Mouse (Mus musculus) activated CD4-positive, CD25-positive, alpha-beta regulatory T cell, adult 4 months (primary cell): Measurements from ENCODE around the gene Lcn8. TPM values are rescaled to one million over a fixed set of nuclear protein-coding genes. Genes with fewer than 3 reads are reported as not detected.
"Not testable (repeated sequence)": the region's sequence is repeated elsewhere in the genome, so short reads cannot be mapped to it uniquely, and the experiment has no call there.

Experiments
- ATAC-seq: one replicate; pipeline ENCODE4 v1.8.0; 2017
- polyA plus RNA-seq, 2 experiments: library from polyadenylated mRNA; unstranded; fragments of 100-300 nt; shearing (Covaris generic); gene quantifications; one replicate each; pipeline ENCODE4 v1.2.1; 2017

Lcn8 gene
- polyA plus RNA-seq, 2 experiments from 2014 or later: not detected

GRCm38 (mm10) chr2:25666516-25666915 lies 13.6 kb downstream of the Lcn8 start:
- peak; percentile 49 for ATAC-seq

DNA sequence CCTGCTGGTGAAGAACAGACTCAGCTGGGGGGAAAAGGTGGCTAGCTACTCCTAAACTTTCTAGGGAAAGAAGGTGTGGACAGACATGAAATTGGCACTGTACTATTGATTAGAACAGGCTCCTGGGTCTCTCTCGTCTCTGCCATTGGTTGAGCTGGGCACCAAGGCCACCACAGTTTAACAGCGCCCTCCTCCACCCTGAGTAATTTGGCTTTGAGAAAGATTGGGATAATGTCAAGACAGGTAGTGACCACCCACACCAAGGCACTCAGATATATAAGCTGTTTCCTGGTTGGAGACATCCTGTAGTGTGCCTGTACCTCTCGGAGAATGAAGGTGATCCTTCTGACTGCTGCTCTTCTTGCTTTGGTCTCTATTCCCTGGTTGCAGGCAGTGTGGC lies 23.6 kb downstream of the Lcn8 start, which contains the start of gene Lcn6:
TSS of gene Lcn6 (plus strand) at position 301 of the 400 bp plus-strand sequence.
- ATAC-seq: no peak

DNA sequence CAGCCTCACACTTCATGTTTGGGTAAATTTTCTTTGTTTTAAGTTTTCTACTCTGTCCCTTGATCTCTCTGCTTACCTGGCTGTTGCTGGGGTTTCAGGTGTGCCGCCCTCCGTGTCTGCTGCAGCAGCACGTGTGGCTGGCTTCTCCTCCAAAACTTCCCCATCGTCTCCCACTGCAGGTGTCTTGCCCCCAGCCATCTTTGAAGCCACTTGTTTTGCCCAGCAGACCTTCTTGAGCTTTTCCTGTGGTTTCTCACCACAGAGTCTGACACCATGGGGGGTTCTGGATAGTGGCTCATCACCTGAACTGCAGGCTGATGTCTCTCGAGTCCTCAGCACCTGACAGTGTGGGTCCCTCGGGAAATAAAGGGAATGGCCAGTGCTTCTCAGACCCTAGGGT lies 26.6 kb downstream of the Lcn8 start:
- ATAC-seq: no peak

GRCm38 (mm10) chr2:25682426-25682825 lies 29.5 kb downstream of the Lcn8 start, which contains the start of gene Lcn10:
Lcn10 (plus strand) TSS chr2:25682726.
- no peak for ATAC-seq

DNA sequence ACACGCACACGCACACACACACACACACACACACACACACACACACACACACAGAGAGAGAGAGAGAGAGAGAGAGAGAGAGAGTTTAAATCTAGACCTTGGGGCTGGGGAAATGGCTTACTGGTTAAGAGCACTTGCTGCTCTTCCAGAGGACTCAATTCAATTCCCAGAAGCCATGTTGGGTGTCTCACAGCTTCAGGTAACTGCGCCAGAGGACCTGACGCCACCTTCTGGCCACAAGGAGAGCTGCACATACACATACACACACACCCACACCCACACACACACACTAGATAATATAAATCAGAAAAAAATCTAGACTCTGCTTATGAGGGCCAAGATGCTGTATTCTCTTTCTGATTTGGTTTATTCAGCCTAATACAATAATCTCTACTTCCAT lies 34.0 kb downstream of the Lcn8 start:
- ATAC-seq: no peak

GRCm38 (mm10) chr2:25694605-25695004 lies 41.7 kb downstream of the Lcn8 start:
- ATAC-seq: no peak

GRCm38 (mm10) chr2:25696951-25697350 lies 44.0 kb downstream of the Lcn8 start:
- ATAC-seq: no peak

GRCm38 (mm10) chr2:25698696-25699095 lies 45.8 kb downstream of the Lcn8 start:
- no peak for ATAC-seq

GRCm38 (mm10) chr2:25699743-25700142 lies 46.8 kb downstream of the Lcn8 start, which contains the start of gene Obp2a:
Obp2a (plus strand) TSS chr2:25700043.
- ATAC-seq: not testable (repeated sequence)

GRCm38 (mm10) chr2:25701001-25701400 lies 48.1 kb downstream of the Lcn8 start:
- ATAC-seq: no peak

- no peak for ATAC-seq
These were observed 50.8 kb downstream of the Lcn8 start for GRCm38 (mm10) chr2:25703706-25704105.

Other genes starting within 250 kb of the Lcn8 start
- gene Fut7, start 229.9 kb upstream of the Lcn8 start, polyA plus RNA-seq: 10 to 100 TPM; 13.6 to 13.8 TPM
- 10 to 100 TPM; 32.8 to 41.4 TPM for gene Abca2, start 224.4 kb upstream of the Lcn8 start, polyA plus RNA-seq
- 1 to 10 TPM; 2.0 to 2.2 TPM for gene Clic3, start 196.3 kb upstream of the Lcn8 start, polyA plus RNA-seq
- 10 to 100 TPM; 72.8 to 74.8 TPM for gene Paxx, start 192.0 kb upstream of the Lcn8 start, polyA plus RNA-seq
- gene Ptgds, start 183.1 kb upstream of the Lcn8 start, polyA plus RNA-seq: not detected
- not detected for gene Lcn12, start 159.2 kb upstream of the Lcn8 start, polyA plus RNA-seq
- 10 to 100 TPM; 51.3 to 71.1 TPM for gene Fbxw5, start 152.4 kb upstream of the Lcn8 start, polyA plus RNA-seq
- 1 to 10 TPM; 3.1 to 3.2 TPM for gene C8g, start 151.4 kb upstream of the Lcn8 start, polyA plus RNA-seq
- 10 to 100 TPM; 60.9 to 67.0 TPM for gene Traf2, start 106.2 kb upstream of the Lcn8 start, polyA plus RNA-seq
- 100 to 1,000 TPM; 290 to 402 TPM for gene Edf1, start 95.3 kb upstream of the Lcn8 start, polyA plus RNA-seq
- under 1 TPM; 0.40 to 0.91 TPM for gene Mamdc4, start 78.3 kb upstream of the Lcn8 start, polyA plus RNA-seq
- gene Phpt1, start 77.9 kb upstream of the Lcn8 start, polyA plus RNA-seq: 10 to 100 TPM; 55.3 to 61.6 TPM
- gene Ajm1, start 71.4 kb upstream of the Lcn8 start, polyA plus RNA-seq: under 1 TPM in 1 of 2 experiments, not detected in 1; 0.07 TPM
- gene Rabl6, start 44.6 kb upstream of the Lcn8 start, polyA plus RNA-seq: 10 to 100 TPM; 16.1 to 19.8 TPM
- gene Ccdc183, start 35.4 kb upstream of the Lcn8 start, polyA plus RNA-seq: not detected
- gene Tmem141, start 31.1 kb upstream of the Lcn8 start, polyA plus RNA-seq: 1 to 10 TPM in 1 of 2 experiments, not detected in 1; 1.8 TPM
- 1 to 10 TPM in 1 of 2 experiments, under 1 TPM in 1; 0.83 to 1.7 TPM for gene Fcna, start 25.1 kb upstream of the Lcn8 start, polyA plus RNA-seq
- gene Lcn5, start 4.8 kb downstream of the Lcn8 start, polyA plus RNA-seq: not detected
- gene Lcn6, start 23.7 kb downstream of the Lcn8 start, polyA plus RNA-seq: not detected
- gene Lcn10, start 29.6 kb downstream of the Lcn8 start, polyA plus RNA-seq: not detected
- not detected for gene Obp2a, start 46.9 kb downstream of the Lcn8 start, polyA plus RNA-seq
- gene Bmyc, start 53.6 kb downstream of the Lcn8 start, polyA plus RNA-seq: 10 to 100 TPM; 61.8 to 76.5 TPM
- not detected for gene Obp2b, start 83.9 kb downstream of the Lcn8 start, polyA plus RNA-seq
- gene Lcn3, start 112.4 kb downstream of the Lcn8 start, polyA plus RNA-seq: not detected
- gene Lcn11, start 123.9 kb downstream of the Lcn8 start, polyA plus RNA-seq: not detected
- not detected for gene Gm13539, start 129.1 kb downstream of the Lcn8 start, polyA plus RNA-seq
- not detected for gene Glt6d1, start 162.7 kb downstream of the Lcn8 start, polyA plus RNA-seq
- not detected for gene Lcn9, start 170.0 kb downstream of the Lcn8 start, polyA plus RNA-seq
- gene Sohlh1, start 194.1 kb downstream of the Lcn8 start, polyA plus RNA-seq: under 1 TPM in 1 of 2 experiments, not detected in 1; 0.38 TPM
- under 1 TPM in 1 of 2 experiments, not detected in 1; 0.34 TPM for gene Kcnt1, start 210.6 kb downstream of the Lcn8 start, polyA plus RNA-seq